Mouse (Mus musculus): ENCODE results near the gene Sh3rf1.
"Not testable (repeated sequence)": the region's sequence is repeated elsewhere in the genome, so short reads cannot be mapped to it uniquely, and the experiment has no call there.

Sh3rf1 gene

GRCm38 (mm10) chr8:61373303-61373702, 149.6 kb downstream of the Sh3rf1 start:
- in situ Hi-C loops (cut with MseI, MboI), result no loop called here

DNA sequence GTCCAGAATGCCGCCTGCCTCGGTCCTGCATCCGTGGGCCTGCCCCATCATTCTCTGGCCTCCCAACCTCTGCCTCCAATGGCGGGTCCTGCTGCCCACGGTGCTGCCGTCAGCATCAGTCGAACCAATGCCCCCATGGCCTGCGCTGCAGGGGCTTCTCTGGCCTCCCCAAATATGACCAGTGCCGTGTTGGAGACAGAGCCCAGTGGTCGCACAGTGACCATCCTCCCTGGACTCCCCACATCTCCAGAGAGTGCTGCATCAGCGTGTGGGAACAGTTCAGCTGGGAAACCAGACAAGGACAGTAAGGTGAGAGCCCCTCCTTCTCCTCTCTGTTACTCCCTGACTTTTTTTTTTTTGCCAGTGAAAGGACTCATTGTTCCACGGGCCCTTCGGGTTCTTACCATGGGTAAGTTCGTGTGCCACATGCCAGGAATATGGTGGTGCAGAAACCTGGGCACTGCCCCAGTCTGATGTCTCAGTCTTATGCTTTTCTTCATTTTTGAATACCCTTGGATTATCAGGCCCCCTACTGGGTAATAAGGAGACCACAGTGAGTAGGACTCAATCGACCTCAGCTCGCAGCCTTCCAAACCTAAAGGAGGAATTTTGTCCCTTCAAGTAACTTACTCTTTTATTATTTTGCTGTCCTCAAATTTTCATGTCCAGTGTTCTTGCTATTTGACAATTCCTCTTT, 150.5 kb downstream of the Sh3rf1 start:
- in situ Hi-C loops (cut with MseI, MboI), result no loop called here

GRCm38 (mm10) chr8:61375205-61375604, 151.5 kb downstream of the Sh3rf1 start:
- in situ Hi-C loops (cut with MseI, MboI), result no loop called here

DNA sequence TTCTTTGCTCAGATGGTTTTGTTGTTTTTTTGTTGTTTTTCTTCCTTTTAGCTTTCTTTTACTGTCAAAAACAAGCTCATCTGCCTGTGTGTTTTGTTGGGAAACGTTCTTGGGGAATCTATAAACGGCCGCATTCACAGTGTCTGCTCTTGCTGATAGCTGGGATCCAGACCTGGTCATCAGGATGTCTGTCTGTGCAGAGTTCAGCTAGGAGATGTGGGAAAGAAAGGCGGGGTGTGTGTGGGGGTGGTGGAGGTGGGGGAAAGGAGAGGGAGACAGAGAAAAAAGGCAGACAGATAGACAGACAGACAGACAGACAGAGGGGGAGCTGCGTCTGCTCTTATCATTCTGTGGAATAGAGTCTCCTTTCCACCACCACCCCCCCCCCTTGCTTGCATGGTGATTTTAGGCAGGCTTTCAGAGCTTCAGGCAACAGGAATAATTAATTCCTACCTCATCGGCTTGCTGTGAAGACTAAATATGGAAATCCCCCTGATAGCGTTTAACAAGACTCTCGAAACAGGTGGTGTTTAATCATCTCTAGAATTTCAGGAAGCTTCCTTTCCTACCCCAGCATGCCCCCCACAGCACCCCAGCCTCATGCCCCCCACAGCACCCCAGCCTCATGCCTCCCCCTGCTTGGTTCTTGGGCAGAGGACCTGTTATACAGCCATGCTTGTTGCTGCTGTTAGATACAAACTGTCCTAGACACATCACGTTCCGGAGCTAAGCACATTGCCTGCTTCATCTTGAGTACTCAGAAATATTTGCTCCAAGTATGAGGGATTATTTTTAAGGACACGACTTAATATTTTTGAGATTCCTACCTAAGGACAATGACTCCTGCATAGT, 155.4 kb downstream of the Sh3rf1 start:
- in situ Hi-C loops (cut with MseI, MboI), result no loop called here

DNA sequence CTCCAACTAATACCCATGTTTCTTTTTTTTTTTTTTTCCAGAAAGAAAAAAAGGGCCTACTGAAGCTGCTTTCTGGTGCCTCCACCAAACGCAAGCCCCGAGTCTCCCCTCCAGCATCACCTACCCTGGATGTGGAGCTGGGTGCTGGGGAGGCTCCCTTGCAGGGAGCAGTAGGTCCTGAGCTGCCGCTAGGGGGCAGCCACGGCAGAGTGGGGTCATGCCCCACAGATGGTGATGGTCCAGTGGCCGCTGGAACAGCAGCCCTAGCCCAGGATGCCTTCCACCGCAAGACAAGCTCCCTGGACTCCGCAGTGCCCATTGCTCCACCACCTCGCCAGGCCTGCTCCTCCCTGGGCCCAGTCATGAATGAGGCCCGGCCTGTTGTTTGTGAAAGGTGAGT, 160.9 kb downstream of the Sh3rf1 start:
- in situ Hi-C loops (cut with MseI, MboI), result no loop called here

- in situ Hi-C loops (cut with MseI, MboI), result no loop called here
Observed at GRCm38 (mm10) chr8:61385502-61386191, 162.0 kb downstream of the Sh3rf1 start.

- in situ Hi-C loops (cut with MseI, MboI), result no loop called here
Observed at GRCm38 (mm10) chr8:61386645-61387044, 163.0 kb downstream of the Sh3rf1 start.

DNA sequence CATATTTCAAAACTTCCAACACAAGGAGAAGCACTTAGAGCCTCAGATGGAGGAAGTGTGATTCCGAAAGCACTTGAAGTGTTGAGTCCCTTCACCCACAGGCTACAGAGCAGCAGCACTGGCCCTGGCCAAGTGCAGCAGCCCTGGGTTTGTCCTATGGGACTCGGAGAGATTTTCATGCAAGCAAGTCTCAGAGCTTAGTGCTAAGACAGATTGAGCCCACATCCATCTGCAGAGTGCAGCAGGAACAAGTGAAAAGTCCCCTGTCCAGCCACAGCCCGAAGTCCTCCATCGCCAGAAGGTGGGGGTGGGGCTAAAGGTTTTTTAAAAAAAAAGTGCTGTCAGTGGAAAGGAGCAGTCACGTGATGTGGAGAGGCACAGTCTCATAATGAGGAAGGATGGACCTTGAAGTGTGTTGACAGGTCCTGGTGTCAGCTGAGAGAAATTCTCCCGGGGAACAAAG, 163.9 kb downstream of the Sh3rf1 start:
- in situ Hi-C loops (cut with MseI, MboI), result no loop called here

GRCm38 (mm10) chr8:61388341-61388740, 164.7 kb downstream of the Sh3rf1 start:
- in situ Hi-C loops (cut with MseI, MboI), result no loop called here

DNA sequence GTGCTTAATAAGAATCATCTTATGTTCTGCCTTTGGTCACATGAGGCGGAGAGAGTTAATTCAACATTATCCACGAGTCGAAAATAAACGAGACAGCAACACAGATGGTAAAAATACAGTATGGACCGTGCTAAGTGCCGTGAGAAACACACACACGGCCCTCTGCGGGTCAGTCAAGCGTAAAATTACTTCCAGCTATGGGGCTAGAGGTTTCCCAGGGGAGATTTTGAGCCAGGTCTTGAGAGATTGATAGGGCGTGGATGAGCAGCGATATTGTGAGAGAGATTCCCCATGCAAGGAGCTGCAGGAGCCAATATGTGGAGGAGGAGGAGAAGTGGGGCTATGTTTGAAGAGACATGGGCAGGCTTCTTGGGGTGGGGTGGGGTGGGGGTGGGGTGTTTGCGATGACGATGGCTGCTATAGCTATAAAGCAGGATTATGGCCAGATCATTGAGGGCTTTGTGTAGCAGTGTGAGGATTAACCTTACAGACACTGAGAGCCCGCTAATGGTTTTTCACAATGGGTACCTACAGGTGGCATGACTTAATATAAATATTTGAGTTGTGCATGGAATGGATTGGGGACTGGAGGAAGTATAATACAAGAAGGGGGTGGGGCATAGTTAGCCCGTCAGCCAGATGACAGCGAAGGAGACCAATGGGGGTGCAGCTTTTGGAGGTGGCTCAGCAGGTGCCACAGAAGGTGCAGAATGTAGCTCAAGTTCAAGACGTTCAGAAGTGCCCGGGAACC, 166.8 kb downstream of the Sh3rf1 start:
- in situ Hi-C loops (cut with MseI, MboI), result no loop called here

DNA sequence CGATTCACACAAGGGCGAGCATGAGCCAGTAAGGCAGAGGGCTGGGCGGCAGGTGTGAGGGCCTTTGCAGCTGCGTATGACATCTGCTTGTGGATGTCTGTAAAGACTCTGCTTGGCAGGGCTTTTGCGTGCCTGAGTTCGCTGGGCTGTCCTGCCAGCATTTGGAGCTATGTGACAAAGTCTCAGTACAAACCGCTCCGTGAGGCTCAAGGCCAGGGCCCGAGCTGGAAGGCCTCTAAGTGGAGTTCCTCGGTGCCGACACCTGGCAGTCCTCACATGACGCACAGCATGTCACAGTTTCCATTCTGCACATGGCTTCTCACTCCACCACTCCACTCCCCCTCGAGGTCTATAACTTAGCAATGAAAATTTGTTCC, 167.4 kb downstream of the Sh3rf1 start:
- in situ Hi-C loops (cut with MseI, MboI), result no loop called here

GRCm38 (mm10) chr8:61397139-61397538, 173.5 kb downstream of the Sh3rf1 start:
- in situ Hi-C loops (cut with MseI, MboI), result no loop called here

- in situ Hi-C loops (cut with MseI, MboI), result no loop called here
Observed at GRCm38 (mm10) chr8:61397755-61398154, 174.1 kb downstream of the Sh3rf1 start.

DNA sequence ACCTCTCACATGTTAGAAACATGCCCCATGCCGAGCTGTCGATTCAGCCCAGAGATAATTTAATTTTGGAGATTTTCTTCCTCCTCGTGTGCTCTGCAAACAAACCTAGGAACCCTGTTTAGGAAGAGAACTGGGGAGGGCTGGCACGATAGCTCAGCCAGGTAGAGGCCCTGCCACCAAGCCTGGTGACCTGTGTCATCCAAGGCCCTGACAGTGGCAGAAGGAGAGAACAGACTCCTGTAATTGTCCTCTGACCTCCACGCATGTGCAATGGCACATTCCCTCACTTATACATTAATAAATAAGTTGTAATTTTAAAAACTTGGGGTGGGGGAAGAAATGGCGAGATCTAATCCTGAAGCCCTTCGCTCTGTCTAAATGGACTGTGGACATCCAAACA, 179.2 kb downstream of the Sh3rf1 start:
- in situ Hi-C loops (cut with MseI, MboI), result no loop called here

DNA sequence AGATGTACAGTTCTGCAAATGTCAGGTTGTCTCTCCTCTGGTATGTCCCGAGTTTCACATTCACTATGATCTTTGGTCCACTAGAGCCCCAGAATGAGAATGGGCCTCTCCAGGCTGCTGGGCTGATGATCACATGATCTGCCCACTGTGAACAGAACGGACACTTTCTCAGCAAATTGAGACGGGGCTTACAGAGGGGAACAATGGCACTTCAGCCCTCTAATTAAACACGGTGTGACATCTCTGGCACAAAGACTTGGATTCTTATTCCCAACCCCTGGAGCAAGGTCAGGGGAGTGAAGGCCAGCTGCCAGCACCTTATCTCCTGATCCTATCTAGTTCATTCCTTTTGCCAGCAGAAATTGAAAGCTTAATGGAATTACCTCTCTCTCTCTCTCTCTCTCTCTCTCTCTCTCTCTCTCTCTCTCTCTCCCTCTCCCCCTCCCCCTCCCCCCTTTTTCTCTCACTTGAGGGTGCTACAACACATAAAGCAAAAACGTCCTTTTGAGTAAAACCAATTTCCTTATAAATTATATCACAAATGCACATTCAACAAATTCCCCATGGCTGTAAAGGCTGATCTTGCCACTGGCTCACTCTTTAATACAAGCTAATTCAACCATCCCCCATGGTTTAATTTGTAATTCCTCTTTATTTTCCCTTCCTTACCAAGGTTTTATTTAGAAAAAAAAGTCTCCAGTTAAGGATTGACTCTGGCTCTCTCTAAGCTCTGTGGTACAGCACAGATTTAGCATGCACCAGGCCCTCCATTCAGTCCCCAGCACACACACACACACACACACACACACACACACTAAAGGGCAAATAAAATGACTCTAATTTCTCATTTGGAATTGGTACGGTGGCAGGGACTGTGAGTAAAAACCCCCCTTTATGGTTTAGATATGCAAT, 179.8 kb downstream of the Sh3rf1 start:
- in situ Hi-C loops (cut with MseI, MboI), result no loop called here

DNA sequence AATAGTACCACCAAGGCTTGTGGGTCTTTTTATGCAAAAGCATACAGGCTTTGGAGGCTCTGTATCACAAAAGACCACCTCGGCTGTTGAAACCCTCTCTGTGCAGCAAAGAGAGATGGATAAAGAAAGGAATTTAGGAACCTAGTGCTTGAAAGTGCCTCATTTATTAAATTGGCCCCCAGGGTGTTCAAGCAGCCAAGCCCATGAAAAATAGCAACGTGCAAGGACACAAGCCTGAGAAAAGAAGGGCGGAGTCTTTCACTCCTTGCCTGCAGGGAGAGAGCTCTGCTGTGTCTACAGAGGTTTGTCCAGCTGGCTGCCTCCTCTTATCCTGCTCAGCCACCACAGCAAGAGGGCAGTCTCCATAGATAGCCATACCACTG, 180.5 kb downstream of the Sh3rf1 start:
- in situ Hi-C loops (cut with MseI, MboI), result no loop called here

DNA sequence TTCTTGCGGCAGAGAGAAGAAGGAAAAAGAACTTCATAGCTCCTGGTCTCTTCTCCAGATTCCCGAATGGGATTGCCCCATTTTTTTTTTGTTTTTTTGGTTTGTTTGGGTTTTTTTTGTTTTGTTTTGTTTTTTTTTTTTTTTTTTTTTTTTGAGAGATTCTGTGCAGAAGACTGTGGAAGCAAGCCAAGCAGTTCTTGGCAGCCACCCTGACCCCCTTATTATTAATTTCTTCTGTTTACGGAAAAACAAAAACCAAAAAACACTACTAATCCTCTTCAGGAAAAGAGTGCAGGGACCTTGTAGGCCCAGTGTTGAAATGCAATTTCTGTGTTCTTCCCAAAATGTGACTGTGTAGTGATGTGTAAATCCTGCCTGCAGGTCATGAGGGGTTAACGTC, 185.4 kb downstream of the Sh3rf1 start:
- in situ Hi-C loops (cut with MseI, MboI), result no loop called here

GRCm38 (mm10) chr8:61409712-61410111, 186.0 kb downstream of the Sh3rf1 start:
- in situ Hi-C loops (cut with MseI, MboI), result not testable (repeated sequence)

DNA sequence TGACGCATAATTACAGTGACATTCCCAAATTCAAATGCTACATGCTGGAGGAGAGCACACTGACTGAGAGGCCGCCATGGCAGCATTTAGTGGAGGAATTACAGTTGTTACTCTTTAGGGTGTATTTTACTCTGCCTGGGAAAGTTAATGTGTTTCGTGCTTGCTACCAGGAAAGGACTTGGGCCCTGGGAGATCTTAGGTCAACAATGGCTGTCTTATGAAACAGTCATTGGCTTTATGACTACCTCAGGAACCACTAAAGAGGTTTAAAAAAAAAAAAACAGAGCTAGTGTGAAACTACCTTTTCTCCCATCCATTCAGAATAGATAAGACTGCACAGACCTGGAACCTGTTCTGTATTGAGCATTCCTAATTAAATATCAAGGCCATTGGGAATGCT, 195.8 kb downstream of the Sh3rf1 start:
- in situ Hi-C loops (cut with MseI, MboI), result no loop called here

GRCm38 (mm10) chr8:61420166-61420565, 196.5 kb downstream of the Sh3rf1 start:
- in situ Hi-C loops (cut with MseI, MboI), result no loop called here

- in situ Hi-C loops (cut with MseI, MboI), result no loop called here
Observed at GRCm38 (mm10) chr8:61421606-61422005, 197.9 kb downstream of the Sh3rf1 start.
